Mouse (Mus musculus) neural tube, embryonic 12.5 days (tissue): Measurements from ENCODE around the gene Ust. TPM values are rescaled to one million over a fixed set of nuclear protein-coding genes. Genes with fewer than 3 reads are reported as not detected.

Source experiments
- ATAC-seq: fragments of 200-750 bp; cut with Nextera tagmentation; 2 replicates; pipeline ENCODE4 v1.8.0; 2017; ENCODE audit warnings: low read depth, mild to moderate bottlenecking, moderate TSS enrichment, moderate library complexity; ENCODE audit not compliant: low FRiP score
- H3K27ac ChIP-seq: fragments of 300-500 bp; sonication (generic); 2 replicates; pipeline ENCODE4 v1.5.1; 2016
- H3K27me3 ChIP-seq: fragments of 300-500 bp; sonication (generic); replicated peaks from 2 replicates; pipeline ENCODE4 v1.6.1; 2016; ENCODE audit warnings: mild to moderate bottlenecking
- H3K36me3 ChIP-seq: fragments of 300-500 bp; sonication (generic); 2 replicates; pipeline ENCODE4 v1.6.1; 2016; ENCODE audit warnings: mild to moderate bottlenecking
- H3K4me1 ChIP-seq: fragments of 300-500 bp; sonication (generic); 2 replicates; pipeline ENCODE4 v1.6.1; 2016
- H3K4me2 ChIP-seq: fragments of 300-500 bp; sonication (generic); replicated peaks from 2 replicates; pipeline ENCODE4 v1.6.1; 2016; ENCODE audit warnings: mild to moderate bottlenecking
- H3K4me3 ChIP-seq: fragments of 300-500 bp; sonication (generic); 2 replicates; pipeline ENCODE4 v1.5.1; 2016
- H3K9ac ChIP-seq: fragments of 300-500 bp; sonication (generic); 2 replicates; pipeline ENCODE4 v1.6.1; 2016; ENCODE audit warnings: mild to moderate bottlenecking
- H3K9me3 ChIP-seq: fragments of 300-500 bp; sonication (generic); 2 replicates; pipeline ENCODE4 v1.6.1; 2016; ENCODE audit warnings: mild to moderate bottlenecking
- WGBS: fragments of 180-500 bp; shearing (Covaris S2); methylation state at CpG from one replicate; pipeline ENCODE4 v1.1.7; 2016; 5-methylcytosine and 5-hydroxymethylcytosine counted together
- polyA plus RNA-seq: library from polyadenylated mRNA; unstranded; fragments of >200 nt; fragmentation: Nextera tagmentation; extraction: Ambion mirVana; gene quantifications from 2 replicates; pipeline ENCODE4 v1.2.1, GENCODE M21; 2016

Gene Ust
- polyA plus RNA-seq, 1 experiment from 2014 or later = 7.8 TPM

DNA sequence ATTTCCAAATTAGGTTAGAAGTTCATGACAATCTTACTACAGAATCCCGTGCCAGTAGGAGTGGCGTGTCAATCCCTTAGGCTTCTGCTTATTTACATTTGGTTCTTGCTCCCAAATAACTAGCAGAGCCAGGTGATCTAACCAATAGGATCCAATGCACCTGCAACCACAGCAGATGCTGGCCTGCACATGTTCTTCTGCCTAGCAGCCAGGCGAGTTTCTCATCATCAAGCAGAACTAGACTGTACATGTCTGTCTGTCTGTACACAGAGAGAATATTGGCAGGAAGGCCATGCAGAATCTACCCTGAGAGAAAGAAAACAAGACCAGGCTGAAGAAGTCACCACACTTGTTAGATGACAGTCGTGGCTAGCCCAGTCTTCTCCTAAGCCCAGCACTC is 113.5 kb downstream of the Ust start:
- 94% methylated on average over 4 of the region's 4 CpGs for WGBS
- H3K9ac ChIP-seq = no peak overlapping the region
- no peaks in the 10 kb centered on the region for H3K36me3 ChIP-seq
- ATAC-seq = no peak
- no peak overlapping the region for H3K4me3 ChIP-seq
- no peaks in the 10 kb centered on the region for H3K27me3 ChIP-seq
- H3K4me2 ChIP-seq = no peak overlapping the region
- H3K9me3 ChIP-seq = no peaks in the 10 kb centered on the region
- no peak overlapping the region for H3K27ac ChIP-seq
- no peaks in the 10 kb centered on the region for H3K4me1 ChIP-seq

DNA sequence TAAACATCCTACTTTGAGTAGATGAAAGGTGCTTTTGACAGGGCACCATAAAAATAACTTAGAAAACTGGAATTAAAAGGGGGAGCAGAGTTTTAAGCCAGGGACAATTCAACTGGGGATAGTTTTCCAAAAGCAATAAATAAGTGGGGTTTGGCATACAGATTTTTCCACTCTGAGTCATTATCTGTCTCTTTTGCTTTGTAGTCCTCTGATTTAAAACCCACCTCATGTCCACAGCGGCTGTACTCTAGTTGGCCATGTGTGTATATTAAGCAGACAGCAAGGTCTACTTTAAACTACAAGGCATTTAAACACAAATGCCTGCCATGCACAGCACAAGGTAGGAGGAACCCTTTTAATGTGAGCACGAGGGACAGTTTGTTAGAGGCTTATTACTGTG is 126.4 kb downstream of the Ust start:
- ATAC-seq = no peak
- H3K4me1 ChIP-seq = no peaks in the 10 kb centered on the region

DNA sequence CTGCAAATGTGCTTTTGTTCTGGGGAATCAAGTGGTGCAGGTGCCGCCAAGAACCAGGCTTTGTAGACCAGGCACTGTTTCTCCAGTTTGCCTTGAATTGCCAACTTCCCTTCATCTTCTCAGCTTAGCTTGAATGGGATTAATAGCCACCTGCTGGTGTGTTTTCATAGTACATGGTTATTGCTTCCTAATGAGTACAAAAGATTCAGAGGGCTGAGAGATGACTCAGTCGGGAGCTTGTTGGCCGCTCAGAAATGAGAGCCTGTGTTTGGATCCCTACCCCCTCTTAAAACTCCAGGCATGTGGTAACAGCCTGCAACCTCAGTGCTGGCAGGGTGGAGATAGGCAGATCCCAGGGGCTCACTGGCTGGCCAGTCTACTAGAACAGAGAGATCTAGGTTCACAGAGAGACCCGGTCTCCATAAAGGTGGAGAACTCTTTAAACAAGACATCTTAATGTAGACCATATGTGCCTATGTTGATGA is 127.3 kb downstream of the Ust start:
- WGBS = 29% methylated on average over 4 of the region's 4 CpGs
- Histone ChIP-seq H3K9me3 (no peaks in the 10 kb centered on the region), H3K36me3 (no peaks in the 10 kb centered on the region), H3K9ac (no peak overlapping the region), H3K4me1 (no peaks in the 10 kb centered on the region), H3K27me3 (no peaks in the 10 kb centered on the region), H3K27ac (no peak overlapping the region), H3K4me2 (no peak overlapping the region), H3K4me3 (no peak overlapping the region)
- ATAC-seq = no peak

More for the DNA sequence above, 126.4 kb downstream of the Ust start:
- H3K27me3 ChIP-seq = no peaks in the 10 kb centered on the region
- H3K36me3 ChIP-seq = no peaks in the 10 kb centered on the region
- H3K4me2 ChIP-seq = no peak overlapping the region
- no peaks in the 10 kb centered on the region for H3K9me3 ChIP-seq
- 62% methylated on average over 2 of the region's 2 CpGs for WGBS
- H3K4me3 ChIP-seq = no peak overlapping the region
- no peak overlapping the region for H3K27ac ChIP-seq
- no peak overlapping the region for H3K9ac ChIP-seq

- Histone ChIP-seq H3K27me3 (no peaks in the 10 kb centered on the region), H3K27ac (no peak overlapping the region), H3K4me2 (no peak overlapping the region), H3K9me3 (no peaks in the 10 kb centered on the region), H3K36me3 (no peaks in the 10 kb centered on the region), H3K4me3 (no peak overlapping the region), H3K9ac (no peak overlapping the region), H3K4me1 (no peaks in the 10 kb centered on the region)
- ATAC-seq = no peak
- WGBS = 83% methylated on average over 7 of the region's 7 CpGs
Observed at GRCm38 (mm10) chr10:8388239-8388638, 130.4 kb downstream of the Ust start.

DNA sequence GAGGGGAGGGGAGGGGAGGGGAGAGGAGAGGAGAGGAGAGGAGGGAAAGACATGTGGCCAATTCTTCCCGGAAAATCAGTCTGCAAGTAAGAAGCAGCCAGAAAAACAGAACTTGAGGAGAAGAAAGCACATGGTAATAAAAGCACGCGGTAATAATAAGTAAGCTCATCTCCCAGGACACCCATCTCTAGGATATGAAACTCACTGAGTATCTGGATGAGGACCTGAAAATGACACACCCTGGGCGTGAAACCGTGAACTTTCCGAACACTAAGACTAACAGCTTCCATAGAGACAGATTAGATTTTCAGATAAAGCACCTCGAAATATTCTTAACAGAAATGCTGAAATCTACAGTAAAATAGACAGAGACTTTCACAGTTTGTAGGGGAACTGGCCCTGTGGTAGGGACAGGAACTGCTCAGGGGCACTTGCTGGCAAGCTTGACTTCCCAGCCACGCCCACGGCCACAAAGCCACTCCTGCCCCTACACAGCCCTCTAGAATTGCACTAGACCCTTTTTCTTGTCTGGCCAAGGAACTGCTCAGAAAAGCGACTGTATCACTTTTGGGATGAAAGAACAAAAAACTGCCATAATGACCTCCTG is 148.6 kb downstream of the Ust start:
- H3K9ac ChIP-seq = no peak overlapping the region
- no peaks in the 10 kb centered on the region for H3K9me3 ChIP-seq
- H3K36me3 ChIP-seq = no peaks in the 10 kb centered on the region
- ATAC-seq = no peak
- H3K27ac ChIP-seq = no peak overlapping the region
- H3K27me3 ChIP-seq = no peaks in the 10 kb centered on the region
- H3K4me1 ChIP-seq = no peaks in the 10 kb centered on the region
- WGBS = 79% methylated on average over 10 of the region's 10 CpGs
- H3K4me2 ChIP-seq = no peak overlapping the region
- H3K4me3 ChIP-seq = no peak overlapping the region

- no peaks in the 10 kb centered on the region for H3K27me3 ChIP-seq
- no peaks in the 10 kb centered on the region for H3K9me3 ChIP-seq
- no peak overlapping the region for H3K9ac ChIP-seq
- no peak overlapping the region for H3K27ac ChIP-seq
- no peak for ATAC-seq
- WGBS = 41% methylated on average over 1 of the region's 1 CpGs
- peaks cover 10% of the 10 kb centered on the region; the same call in 1 of the 2 replicates for H3K4me1 ChIP-seq
- H3K36me3 ChIP-seq = no peaks in the 10 kb centered on the region
- H3K4me3 ChIP-seq = no peak overlapping the region
- H3K4me2 ChIP-seq = no peak overlapping the region
Observed at GRCm38 (mm10) chr10:8365816-8366215, 152.8 kb downstream of the Ust start.

DNA sequence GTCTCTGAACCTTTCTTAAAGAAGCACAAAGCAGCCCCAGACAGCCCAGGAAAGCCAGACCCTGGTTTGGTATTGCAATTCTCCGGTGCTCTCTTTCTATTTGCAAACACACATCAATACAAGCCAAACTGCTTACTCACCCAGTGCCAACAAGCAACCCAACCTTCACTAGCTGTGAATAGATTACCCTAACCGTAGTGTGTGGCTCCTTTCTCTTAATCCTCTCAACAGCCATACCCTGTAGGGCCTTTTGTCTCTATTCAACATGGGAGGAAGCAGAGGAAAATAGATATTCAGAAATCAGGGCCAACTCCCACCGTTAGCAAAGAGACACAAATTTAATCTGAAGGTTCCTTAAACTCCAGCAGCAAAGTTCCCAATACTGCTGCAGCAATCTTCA is 154.4 kb downstream of the Ust start:
- Histone ChIP-seq H3K4me2 (no peak overlapping the region), H3K9ac (no peak overlapping the region), H3K4me3 (no peak overlapping the region), H3K27me3 (no peaks in the 10 kb centered on the region), H3K4me1 (peaks cover 10% of the 10 kb centered on the region; the same call in 1 of the 2 replicates), H3K27ac (no peak overlapping the region), H3K9me3 (no peaks in the 10 kb centered on the region), H3K36me3 (no peaks in the 10 kb centered on the region)
- no peak for ATAC-seq
- 36% methylated on average over 3 of the region's 3 CpGs for WGBS

GRCm38 (mm10) chr10:8363281-8363680 is 155.3 kb downstream of the Ust start:
- Histone ChIP-seq H3K9ac (no peak overlapping the region), H3K36me3 (no peaks in the 10 kb centered on the region), H3K9me3 (no peaks in the 10 kb centered on the region), H3K27ac (no peak overlapping the region), H3K4me3 (no peak overlapping the region), H3K4me1 (peaks cover 10% of the 10 kb centered on the region; the same call in 1 of the 2 replicates), H3K27me3 (no peaks in the 10 kb centered on the region), H3K4me2 (no peak overlapping the region)
- WGBS = 19% methylated on average over 8 of the region's 8 CpGs
- ATAC-seq = no peak

DNA sequence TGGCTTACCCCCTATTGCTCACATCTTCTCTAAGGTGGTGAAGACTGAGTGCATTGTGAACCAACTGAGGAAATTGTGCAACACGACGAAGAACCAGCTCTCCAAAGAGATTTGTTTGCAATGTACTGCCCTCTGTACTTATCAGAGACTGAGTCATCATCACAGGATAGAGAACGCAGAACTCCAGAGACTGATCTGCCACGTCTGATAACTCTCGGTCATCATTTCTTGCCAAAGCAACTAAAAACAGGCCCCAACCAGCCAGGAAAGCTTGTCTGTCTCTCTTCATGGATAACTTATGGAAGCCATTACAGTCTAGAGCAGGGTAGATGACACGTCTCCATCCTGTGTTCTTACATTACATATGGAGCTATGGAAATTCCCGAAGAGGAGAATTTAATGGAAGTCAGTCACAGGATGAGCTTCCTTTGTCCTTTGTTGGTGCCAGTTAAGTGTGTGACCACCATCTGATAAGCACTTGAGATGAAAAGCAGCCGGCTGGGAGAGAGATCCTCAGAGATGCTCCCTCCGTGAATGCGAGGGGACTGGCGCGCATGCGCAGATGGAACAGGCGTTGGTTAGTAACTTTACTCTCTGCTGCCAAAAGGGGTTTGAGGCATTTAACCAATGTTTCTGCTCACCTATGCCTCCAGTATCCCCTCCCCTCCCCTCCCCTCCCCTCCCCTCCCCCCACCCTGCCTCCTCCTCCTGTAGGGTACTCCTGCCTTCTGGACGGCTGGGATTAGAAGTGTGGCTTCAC is 160.2 kb downstream of the Ust start:
- H3K9me3 ChIP-seq = no peaks in the 10 kb centered on the region
- no peak for ATAC-seq
- H3K9ac ChIP-seq = no peak overlapping the region
- no peaks in the 10 kb centered on the region for H3K36me3 ChIP-seq
- H3K27me3 ChIP-seq = no peaks in the 10 kb centered on the region
- H3K4me3 ChIP-seq = no peak overlapping the region
- WGBS = 89% methylated on average over 15 of the region's 15 CpGs
- H3K27ac ChIP-seq = no peak overlapping the region
- H3K4me2 ChIP-seq = no peak overlapping the region
- H3K4me1 ChIP-seq = peaks cover 2% of the 10 kb centered on the region; the same call in 1 of the 2 replicates

DNA sequence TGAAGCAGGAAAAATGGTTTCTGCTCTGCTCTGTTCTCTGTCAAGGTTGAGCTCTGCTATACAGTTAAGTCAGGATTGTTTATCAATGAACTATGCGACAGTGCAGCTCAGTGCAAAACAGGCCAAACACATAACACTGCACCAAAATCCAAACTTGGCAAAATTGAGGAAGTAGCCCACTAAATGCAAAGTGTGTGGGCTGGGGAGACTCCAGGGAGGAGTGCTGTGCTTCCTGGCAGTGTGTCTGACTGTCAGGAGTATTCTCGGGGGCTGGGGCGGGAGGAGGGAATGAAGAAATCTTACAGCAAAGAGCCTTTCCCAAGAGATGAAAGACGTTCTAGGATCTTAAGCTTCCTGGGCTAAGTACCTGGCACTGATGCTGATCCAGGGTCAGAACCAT is 165.1 kb downstream of the Ust start:
- Histone ChIP-seq H3K27me3 (no peaks in the 10 kb centered on the region), H3K9ac (no peak overlapping the region), H3K9me3 (no peaks in the 10 kb centered on the region), H3K4me2 (no peak overlapping the region), H3K4me1 (no peaks in the 10 kb centered on the region), H3K27ac (no peak overlapping the region), H3K4me3 (no peak overlapping the region), H3K36me3 (no peaks in the 10 kb centered on the region)
- ATAC-seq = no peak
- WGBS = 88% methylated on average over 4 of the region's 4 CpGs

DNA sequence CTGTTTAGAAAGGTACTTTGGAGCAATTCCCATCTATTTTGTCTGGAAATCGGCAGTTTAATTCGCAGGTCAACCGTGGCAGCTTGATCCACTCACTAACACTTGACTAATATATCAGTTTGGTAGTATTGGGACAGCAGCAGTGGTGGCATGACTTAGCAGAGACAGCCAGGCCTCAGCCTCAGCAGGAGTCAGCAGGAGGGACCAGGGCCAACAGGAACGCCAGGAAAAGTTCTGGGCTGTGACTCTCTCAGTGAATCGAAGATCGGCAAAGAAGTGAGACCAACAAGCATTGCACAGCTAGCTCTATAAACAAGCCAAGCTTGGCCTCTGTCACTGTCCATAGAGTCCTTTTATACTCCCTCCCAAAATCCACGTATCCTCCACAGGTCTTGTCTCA is 168.0 kb downstream of the Ust start:
- Histone ChIP-seq H3K9me3 (no peaks in the 10 kb centered on the region), H3K27me3 (no peaks in the 10 kb centered on the region), H3K4me3 (no peak overlapping the region), H3K4me1 (no peaks in the 10 kb centered on the region), H3K27ac (no peak overlapping the region), H3K9ac (no peak overlapping the region), H3K36me3 (no peaks in the 10 kb centered on the region), H3K4me2 (no peak overlapping the region)
- WGBS = 89% methylated on average over 7 of the region's 7 CpGs
- ATAC-seq = no peak

DNA sequence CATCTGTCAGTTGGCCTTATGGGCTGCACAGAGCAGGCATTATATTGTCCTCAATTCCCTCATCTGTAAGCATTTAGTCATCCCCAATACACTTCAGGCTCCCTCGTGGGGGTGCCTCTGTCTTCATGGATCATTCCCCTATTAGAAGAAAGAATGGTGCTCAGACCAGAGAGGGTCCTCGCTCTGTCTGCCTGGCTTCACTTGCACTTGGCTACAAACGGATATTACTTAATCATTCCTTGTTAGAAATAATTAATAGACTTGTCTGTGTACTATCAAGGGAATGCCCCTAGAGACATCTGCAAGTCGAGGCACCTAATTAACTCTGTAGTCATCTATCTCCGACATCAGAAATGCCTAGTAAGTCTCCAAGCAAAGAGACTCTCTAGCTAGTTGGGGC is 171.1 kb downstream of the Ust start:
- 49% methylated on average over 5 of the region's 5 CpGs for WGBS
- no peak overlapping the region for H3K9ac ChIP-seq
- no peak for ATAC-seq
- no peaks in the 10 kb centered on the region for H3K27me3 ChIP-seq
- H3K9me3 ChIP-seq = no peaks in the 10 kb centered on the region
- no peak overlapping the region for H3K4me3 ChIP-seq
- H3K4me2 ChIP-seq = no peak overlapping the region
- H3K36me3 ChIP-seq = no peaks in the 10 kb centered on the region
- no peak overlapping the region for H3K27ac ChIP-seq
- no peaks in the 10 kb centered on the region for H3K4me1 ChIP-seq

DNA sequence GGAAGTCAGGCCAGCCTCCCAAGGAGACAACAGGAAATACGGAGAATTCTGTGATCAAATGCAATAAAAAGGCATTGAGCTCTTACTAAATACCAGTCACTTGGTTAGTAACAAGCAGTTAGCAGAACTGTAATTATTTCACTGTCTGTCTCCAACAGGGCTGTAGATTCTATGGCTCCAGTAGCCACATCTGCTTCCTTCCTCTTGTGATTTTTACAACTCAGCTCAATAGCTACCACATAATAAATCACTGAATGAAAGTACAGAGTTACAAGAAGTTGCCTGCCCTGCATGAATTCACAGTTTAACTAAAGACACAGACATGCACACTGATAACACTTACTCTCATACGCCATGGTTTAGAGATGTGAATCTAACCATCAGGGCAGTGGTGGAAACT is 176.1 kb downstream of the Ust start:
- Histone ChIP-seq H3K36me3 (no peaks in the 10 kb centered on the region), H3K4me2 (no peak overlapping the region), H3K4me3 (no peak overlapping the region), H3K4me1 (no peaks in the 10 kb centered on the region), H3K9me3 (no peaks in the 10 kb centered on the region), H3K27me3 (no peaks in the 10 kb centered on the region), H3K27ac (no peak overlapping the region), H3K9ac (no peak overlapping the region)
- ATAC-seq = no peak
- WGBS = 58% methylated on average over 2 of the region's 2 CpGs
